Mouse (Mus musculus) liver, postnatal 0 days (tissue): Measurements from ENCODE around the gene Rnf41.

ENCODE experiments used
- CTCF ChIP-seq: sonication (generic); IDR thresholded peaks from 2 replicates; pipeline ENCODE4 v1.5.1; 2016; ENCODE audit warnings: antibody characterized with exemption, low read depth
- EP300 ChIP-seq: IDR thresholded peaks from 2 replicates; pipeline ENCODE4 v1.6.1; 2016; ENCODE audit warnings: antibody characterized with exemption, low read depth, mild to moderate bottlenecking

DNA sequence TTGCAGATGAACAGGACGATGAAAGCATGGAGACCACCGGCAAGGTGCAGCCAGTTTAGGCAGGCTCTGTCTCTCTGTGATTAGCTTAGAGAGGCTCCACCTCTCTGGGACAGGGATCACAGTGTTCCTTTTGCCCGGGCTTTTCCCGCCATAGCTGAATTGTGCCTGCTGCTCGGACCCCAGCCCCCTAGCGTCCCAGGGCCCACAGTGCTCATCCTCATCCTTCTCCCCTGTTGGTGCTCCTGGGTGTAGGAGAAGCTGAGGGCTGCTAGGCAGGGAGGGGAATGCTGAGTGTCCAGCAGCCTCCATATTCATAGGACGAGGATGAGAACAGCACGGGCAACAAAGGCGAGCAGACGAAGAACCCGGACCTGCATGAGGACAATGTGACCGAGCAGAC, 62.9 kb downstream of the Rnf41 start:
- TF ChIP-seq CTCF (no peak), EP300 (no peak)
